Mouse (Mus musculus) layer of hippocampus, postnatal 25 days (tissue): ENCODE measurements around the gene Hsfy2. TPM values are rescaled to one million over a fixed set of nuclear protein-coding genes. Genes with fewer than 3 reads are reported as not detected.

ENCODE experiments used
- DNase-seq, 2 experiments: peaks; one replicate each; pipeline ENCODE4 v3.0.0; 2022; ENCODE audit warnings: mixed read lengths in 2 of 2, low spot score in 1 of 2; ENCODE audit errors: extremely low spot score in 1 of 2
- total RNA-seq, 2 experiments: library from RNA; stranded (reverse); gene quantifications; 2 replicates each; pipeline ENCODE4 v1.2.3; 2021

Gene Hsfy2
- total RNA-seq: not detected

DNA sequence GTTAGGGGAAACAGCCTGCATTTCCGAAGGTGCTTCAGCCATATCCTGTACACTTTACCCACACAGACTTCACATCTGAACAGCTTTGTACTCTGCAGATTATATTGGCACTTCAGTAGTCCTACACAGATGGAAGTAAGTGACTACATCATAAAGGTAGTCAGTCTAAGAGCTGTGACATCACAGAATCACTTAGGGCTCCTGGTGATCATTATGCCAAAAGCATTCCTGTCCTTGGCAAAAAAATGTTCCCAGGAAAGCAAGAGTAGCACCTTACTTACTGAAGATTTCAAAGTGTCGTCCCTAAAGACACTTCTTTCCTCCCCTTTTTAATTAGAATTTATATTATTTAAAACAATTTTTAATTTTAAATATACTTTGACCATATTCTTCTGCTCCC lies at the start of gene Hsfy2:
Gene Hsfy2, minus strand, starts transcription at position 101 of the 400 bp plus-strand sequence.
- no peak for DNase-seq

DNA sequence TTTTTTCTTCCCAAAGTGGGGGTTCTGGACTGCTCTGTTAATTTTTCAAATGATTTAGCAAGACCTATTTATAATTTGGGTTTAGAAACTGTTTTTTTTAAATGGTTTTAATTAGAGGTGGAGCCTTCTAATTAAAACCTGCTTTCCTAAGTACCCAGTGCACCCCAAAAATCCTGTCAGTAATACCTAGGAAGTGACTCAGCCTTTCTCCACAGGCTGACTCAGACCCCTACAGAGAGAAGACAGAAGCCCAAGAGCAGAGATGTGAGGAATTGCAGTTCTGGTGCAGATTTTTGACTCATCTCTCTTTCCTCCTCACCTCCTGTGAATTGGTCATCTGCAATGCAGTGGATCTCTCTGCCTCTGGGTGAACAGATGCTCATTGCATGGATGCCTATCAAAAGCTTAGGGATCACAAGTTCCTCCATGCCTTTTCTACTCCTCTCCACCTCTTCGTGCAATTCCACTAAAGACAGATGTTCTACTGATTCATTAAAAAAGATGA lies 47.9 kb upstream of the Hsfy2 start:
- no peak for DNase-seq

DNA sequence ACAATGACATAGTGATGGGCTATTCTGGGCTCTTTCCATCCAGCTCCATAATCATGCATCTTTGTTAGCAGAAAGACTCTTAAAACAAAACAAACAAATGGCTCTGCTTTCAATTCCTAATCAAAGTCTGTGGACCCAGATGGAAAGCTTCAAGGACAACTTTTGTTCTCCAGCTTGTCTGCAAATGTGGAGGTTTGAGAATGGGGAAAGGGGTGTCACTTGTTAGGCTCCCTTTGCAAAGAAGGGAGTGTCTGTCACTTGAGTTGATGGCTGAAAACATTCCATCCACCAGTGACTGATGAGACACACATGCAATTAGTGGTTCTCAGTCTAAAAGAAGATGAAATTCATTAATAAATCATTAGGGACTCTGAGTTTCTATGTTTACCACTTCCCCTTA lies 47.3 kb upstream of the Hsfy2 start:
- DNase-seq: no peak

GRCm38 (mm10) chr1:56681258-56681657 lies 44.0 kb upstream of the Hsfy2 start:
- no peak for DNase-seq

GRCm38 (mm10) chr1:56675253-56675652 lies 38.0 kb upstream of the Hsfy2 start:
- no peak for DNase-seq

DNA sequence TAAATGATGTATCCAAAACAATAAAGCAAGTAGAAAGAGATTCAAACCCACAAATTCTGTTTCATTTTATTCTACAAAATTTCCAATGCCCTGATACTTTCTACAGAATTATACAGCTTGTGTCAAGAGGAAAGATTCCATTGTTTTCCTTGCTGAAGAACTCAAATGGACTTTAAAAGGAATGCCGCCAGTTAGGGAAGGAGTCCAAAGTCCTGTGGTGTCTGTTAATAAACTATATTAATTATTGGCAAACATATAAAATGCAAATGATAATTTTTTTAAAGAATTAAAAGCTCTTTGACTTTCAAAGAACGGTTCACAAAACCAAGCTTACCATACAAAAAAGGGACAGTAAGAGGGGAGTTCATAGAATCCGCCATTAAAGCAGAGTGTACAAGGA lies 37.4 kb upstream of the Hsfy2 start:
- DNase-seq: no peak

DNA sequence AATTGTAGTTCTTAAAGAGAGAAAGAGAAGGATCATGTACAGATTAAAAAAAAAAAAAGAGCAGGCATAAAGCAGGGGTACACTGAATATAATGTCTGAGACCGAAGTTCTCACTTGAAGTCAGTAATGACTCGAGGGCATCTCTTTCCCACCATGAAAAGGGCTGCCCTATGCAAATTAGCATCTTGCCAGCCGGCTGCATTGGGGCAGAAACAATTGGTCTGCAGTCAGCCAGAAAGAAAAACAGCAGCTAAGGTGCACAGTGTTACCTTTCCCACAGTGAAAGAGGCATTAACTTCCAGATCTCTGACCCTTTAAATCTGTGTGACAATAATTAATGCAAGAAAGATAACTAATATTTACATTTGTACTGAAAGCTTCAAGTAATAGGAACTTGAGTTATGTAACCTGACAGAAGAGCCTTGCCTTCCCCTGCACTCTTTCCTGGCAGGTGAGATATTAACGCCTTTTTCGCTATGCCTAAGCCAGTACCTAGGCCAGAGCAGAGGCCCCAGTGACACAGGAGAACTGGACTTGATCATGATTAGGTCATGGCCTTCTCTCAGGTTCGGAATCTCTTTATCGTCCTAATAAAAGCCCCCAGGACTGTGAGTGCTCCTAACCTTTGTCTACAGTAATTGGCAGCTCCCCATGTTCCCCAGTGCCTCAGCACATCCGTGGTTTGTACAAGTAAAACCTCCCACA lies 34.2 kb upstream of the Hsfy2 start:
- DNase-seq: no peak

GRCm38 (mm10) chr1:56670509-56670908 lies 33.3 kb upstream of the Hsfy2 start:
- no peak for DNase-seq

DNA sequence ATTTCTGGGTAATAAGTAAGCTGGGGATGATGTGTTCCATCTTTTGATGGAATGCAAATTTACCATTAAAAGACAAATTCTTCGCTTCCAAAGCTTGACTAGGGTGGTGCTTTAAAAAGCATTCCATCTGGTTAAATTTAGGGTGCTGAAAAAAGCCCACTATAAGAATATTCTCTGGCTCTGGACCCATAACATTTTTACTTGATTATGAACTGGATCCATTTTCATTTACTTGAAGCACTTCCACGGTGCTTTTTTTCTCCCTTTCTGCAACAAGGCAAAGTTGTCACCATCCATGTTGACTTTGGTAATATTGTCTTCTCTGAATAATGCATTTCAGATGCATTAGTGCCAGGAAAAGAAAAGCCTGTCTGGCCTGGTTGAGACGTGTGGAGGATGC lies 27.4 kb upstream of the Hsfy2 start:
- DNase-seq: no peak

GRCm38 (mm10) chr1:56626824-56627223 lies 10.4 kb downstream of the Hsfy2 start:
- DNase-seq: no peak

GRCm38 (mm10) chr1:56624304-56624703 lies 12.9 kb downstream of the Hsfy2 start:
- no peak for DNase-seq

DNA sequence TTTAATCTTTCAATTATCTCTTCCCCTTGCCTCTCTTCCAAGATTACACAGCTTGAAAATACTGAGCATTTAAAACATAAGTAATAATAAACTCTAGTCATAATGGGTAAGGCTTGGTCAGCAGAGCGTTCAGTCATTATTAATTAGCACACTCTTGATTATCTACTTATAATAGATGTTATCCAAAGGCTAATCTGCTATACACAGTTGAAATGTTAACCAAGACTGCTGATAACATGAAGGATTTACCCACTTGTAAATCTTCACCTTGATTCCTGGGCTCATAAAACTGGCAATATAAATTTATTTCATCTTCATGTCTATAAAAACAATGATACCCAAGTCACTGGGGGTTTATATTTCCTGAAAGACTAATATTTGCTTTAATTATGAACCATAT lies 24.9 kb downstream of the Hsfy2 start:
- no peak for DNase-seq
